Mouse (Mus musculus) midbrain, embryonic 15.5 days (tissue): ENCODE data around the gene Zfp36. TPM values are rescaled to one million over a fixed set of nuclear protein-coding genes. Genes with fewer than 3 reads are reported as not detected.
A peak's percentile ranks its signal among the peaks of the same experiment; 100 is the strongest.

Experiments used
- ATAC-seq: fragments of 200-750 bp; cut with Nextera tagmentation; replicated peaks from 2 replicates; pipeline ENCODE4 v1.8.0; 2017; ENCODE audit warnings: moderate TSS enrichment
- H3K27ac ChIP-seq: fragments of 300-500 bp; sonication (generic); 2 replicates; pipeline ENCODE4 v1.5.1; 2015; ENCODE audit warnings: mild to moderate bottlenecking, inconsistent platforms
- H3K27me3 ChIP-seq: fragments of 300-500 bp; sonication (generic); replicated peaks from 2 replicates; pipeline ENCODE4 v1.6.1; 2015; ENCODE audit warnings: inconsistent platforms
- H3K36me3 ChIP-seq: fragments of 300-500 bp; sonication (generic); replicated peaks from 2 replicates; pipeline ENCODE4 v1.6.1; 2015; ENCODE audit warnings: inconsistent platforms
- H3K4me1 ChIP-seq: fragments of 300-500 bp; sonication (generic); 2 replicates; pipeline ENCODE4 v1.6.1; 2015; ENCODE audit warnings: inconsistent platforms
- H3K4me2 ChIP-seq: fragments of 300-500 bp; sonication (generic); 2 replicates; pipeline ENCODE4 v1.6.1; 2015; ENCODE audit warnings: inconsistent platforms, mild to moderate bottlenecking, moderate library complexity
- H3K4me3 ChIP-seq: fragments of 300-500 bp; sonication (generic); 2 replicates; pipeline ENCODE4 v1.5.1; 2015; ENCODE audit warnings: mild to moderate bottlenecking, inconsistent platforms
- H3K9ac ChIP-seq: fragments of 300-500 bp; sonication (generic); 2 replicates; pipeline ENCODE4 v1.6.1; 2015; ENCODE audit warnings: mild to moderate bottlenecking, inconsistent platforms
- H3K9me3 ChIP-seq: fragments of 300-500 bp; sonication (generic); 2 replicates; pipeline ENCODE4 v1.6.1; 2016; ENCODE audit warnings: inconsistent platforms
- WGBS: fragments of 180-500 bp; shearing (Covaris S2); methylation state at CpG from one replicate; pipeline ENCODE4 v1.1.7; 2015; ENCODE audit warnings: mixed read lengths; 5-methylcytosine and 5-hydroxymethylcytosine counted together
- polyA plus RNA-seq: library from polyadenylated mRNA; unstranded; fragments of >200 nt; fragmentation: Nextera tagmentation; extraction: Ambion mirVana; gene quantifications from 2 replicates; pipeline ENCODE4 v1.2.1, GENCODE M21; 2015

Gene Zfp36
- 3.2 and 3.3 TPM in 2 replicates for polyA plus RNA-seq

DNA sequence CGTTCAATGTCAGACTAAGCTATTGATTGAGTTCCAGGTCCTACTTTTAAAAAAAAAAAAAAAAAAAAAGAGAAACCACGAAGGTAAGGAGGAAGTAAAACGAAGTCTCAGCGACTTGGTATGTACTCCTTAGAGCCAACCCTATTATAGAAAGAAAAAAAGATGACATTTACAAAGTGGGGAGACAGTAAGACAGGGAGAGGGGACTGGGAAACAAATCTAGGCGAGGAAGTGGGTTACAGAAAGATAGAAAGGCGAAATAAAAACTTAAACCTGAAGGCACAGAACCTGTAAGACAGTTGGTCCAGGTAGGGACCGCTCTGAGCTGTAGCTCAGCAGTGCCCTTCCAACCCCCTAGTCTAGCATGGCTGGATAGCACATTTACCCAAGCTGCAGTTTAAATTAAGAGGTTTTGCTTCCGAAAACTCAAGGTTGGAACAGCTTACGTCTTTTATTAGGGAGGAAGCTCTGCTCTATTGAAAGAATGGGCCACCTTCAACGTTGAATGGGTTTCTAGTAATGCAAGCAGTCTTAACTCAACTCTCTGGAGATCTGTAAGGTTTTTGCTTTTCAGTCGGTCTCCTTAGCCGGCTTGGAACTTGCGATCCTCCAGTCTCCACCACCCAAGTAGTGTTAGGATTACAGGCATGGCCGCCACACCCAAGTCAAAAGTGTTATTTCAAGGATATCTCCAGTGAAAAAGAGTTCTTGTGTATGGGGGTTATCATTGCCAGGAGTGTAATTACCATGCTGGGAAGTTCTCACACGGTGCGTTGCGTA, at the start of gene Zfp36:
Gene Zfp36 (minus strand): TSS at position 17 of the 780 bp plus-strand sequence.
- Histone ChIP-seq H3K9me3 (no peaks in the 10 kb centered on the region), H3K9ac (peak within 1 kb of the TSS; percentile 52), H3K4me1 (peaks cover 42% of the 10 kb centered on the region), H3K27ac (peak within 1 kb of the TSS; percentile 62), H3K4me3 (peak within 1 kb of the TSS; percentile 43), H3K36me3 (0 out of 2 replicates have a peak, but pooled peaks cover 3% of the 10 kb centered on the region), H3K27me3 (no peaks in the 10 kb centered on the region), H3K4me2 (peak within 1 kb of the TSS; percentile 58)
- WGBS = 57% methylated on average over 17 of the region's 17 CpGs
- no peak for ATAC-seq

DNA sequence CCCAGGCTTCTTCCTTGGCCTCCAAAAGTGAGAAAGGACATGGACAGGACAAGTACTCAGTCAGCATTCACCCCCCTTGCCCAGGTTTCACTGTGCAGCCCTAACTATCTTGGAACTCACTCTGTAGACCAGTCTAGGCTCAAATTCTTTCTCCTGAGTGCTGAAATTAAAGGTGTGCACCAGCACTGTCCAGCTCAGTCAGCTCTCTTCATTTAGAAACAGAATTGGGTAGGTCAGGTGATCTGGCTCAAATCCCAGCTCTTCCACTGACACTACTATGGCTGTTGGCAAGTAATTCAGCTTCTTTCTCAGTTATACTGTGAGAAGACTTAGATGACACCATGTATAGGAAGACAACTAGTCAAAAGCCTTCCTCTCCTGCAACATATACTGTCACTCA, 47.7 kb upstream of the Zfp36 start:
- Histone ChIP-seq H3K4me2 (no peak overlapping the region), H3K4me1 (peaks cover 19% of the 10 kb centered on the region), H3K27ac (no peak overlapping the region), H3K9ac (no peak overlapping the region), H3K27me3 (no peaks in the 10 kb centered on the region), H3K36me3 (peaks cover 5% of the 10 kb centered on the region; the same call in 1 of the 2 replicates), H3K4me3 (no peak overlapping the region), H3K9me3 (no peaks in the 10 kb centered on the region)
- ATAC-seq = no peak

- H3K9ac ChIP-seq = no peak overlapping the region
- peaks cover 38% of the 10 kb centered on the region; the same call in 1 of the 2 replicates for H3K36me3 ChIP-seq
- no peaks in the 10 kb centered on the region for H3K27me3 ChIP-seq
- no peak overlapping the region for H3K27ac ChIP-seq
- no peaks in the 10 kb centered on the region for H3K9me3 ChIP-seq
- no peak overlapping the region for H3K4me3 ChIP-seq
- H3K4me1 ChIP-seq = 0 out of 2 replicates have a peak, but pooled peaks cover 3% of the 10 kb centered on the region
- no peak overlapping the region for H3K4me2 ChIP-seq
- WGBS = 96% methylated on average over 1 of the region's 1 CpGs
- no peak for ATAC-seq
Observed at GRCm38 (mm10) chr7:28423018-28423417, 43.0 kb upstream of the Zfp36 start.

GRCm38 (mm10) chr7:28419416-28419815, 39.4 kb upstream of the Zfp36 start:
- Histone ChIP-seq H3K9ac (no peak overlapping the region), H3K36me3 (peaks cover 48% of the 10 kb centered on the region), H3K4me2 (no peak overlapping the region), H3K27ac (no peak overlapping the region), H3K4me3 (no peak overlapping the region), H3K9me3 (no peaks in the 10 kb centered on the region), H3K27me3 (no peaks in the 10 kb centered on the region), H3K4me1 (no peaks in the 10 kb centered on the region)
- ATAC-seq = no peak
- 92% methylated on average over 2 of the region's 2 CpGs for WGBS

DNA sequence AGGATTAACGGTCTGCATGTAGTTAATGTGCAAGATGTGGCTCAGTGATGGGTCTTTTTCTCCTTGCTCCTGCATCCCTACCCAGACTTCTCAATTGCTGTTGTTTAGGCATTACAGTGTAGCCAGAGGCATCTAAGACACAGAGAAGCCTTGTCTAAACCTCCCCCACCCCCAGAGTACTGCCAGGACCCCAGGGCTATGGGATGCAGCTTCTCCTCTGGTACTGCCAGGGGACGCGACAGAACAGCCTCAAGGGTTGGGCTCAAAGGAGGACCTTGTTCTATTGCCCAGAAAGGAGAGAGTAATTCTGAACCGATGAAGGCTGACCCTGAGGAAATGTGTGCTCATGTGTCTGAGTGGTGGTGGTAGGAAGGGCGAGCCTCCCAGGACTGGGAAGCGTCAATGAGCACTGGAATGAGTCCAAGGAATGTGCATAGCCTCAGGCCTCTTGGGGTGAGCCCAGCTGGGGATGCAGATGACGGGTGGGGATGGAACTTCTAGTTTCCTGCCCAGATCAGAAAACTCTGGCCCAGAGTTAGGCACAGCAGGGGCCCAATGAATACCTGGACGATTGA, 38.1 kb upstream of the Zfp36 start:
- H3K36me3 ChIP-seq = peaks cover 57% of the 10 kb centered on the region
- no peak overlapping the region for H3K9ac ChIP-seq
- ATAC-seq = no peak
- WGBS = 89% methylated on average over 8 of the region's 8 CpGs
- no peaks in the 10 kb centered on the region for H3K4me1 ChIP-seq
- H3K27ac ChIP-seq = no peak overlapping the region
- H3K4me2 ChIP-seq = no peak overlapping the region
- no peaks in the 10 kb centered on the region for H3K27me3 ChIP-seq
- H3K9me3 ChIP-seq = no peaks in the 10 kb centered on the region
- no peak overlapping the region for H3K4me3 ChIP-seq

DNA sequence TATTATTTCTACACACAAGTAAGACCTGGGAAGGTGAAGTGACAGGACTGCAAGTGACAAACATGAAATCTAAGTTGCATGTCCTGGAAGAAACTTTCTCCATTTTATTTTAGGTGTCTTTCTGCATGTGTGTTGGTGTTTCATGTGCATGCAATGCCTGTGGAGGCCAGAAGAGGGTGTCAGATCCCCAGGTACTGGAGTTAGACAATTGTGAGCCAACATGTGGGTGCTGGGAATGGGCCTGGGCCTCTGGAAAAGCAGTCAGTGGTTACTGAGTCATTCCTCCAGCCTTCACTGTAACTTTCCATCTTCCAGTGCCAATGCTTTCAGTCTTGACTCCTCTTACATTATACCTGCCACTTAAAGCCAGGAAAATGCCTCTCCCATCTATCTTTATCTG, 37.3 kb upstream of the Zfp36 start:
- no peak for ATAC-seq
- no peak overlapping the region for H3K4me2 ChIP-seq

GRCm38 (mm10) chr7:28412826-28413225, 32.8 kb upstream of the Zfp36 start:
- Histone ChIP-seq H3K4me1 (no peaks in the 10 kb centered on the region), H3K9me3 (no peaks in the 10 kb centered on the region), H3K27ac (no peak overlapping the region), H3K9ac (no peak overlapping the region), H3K4me3 (no peak overlapping the region), H3K4me2 (no peak overlapping the region), H3K36me3 (peaks cover 61% of the 10 kb centered on the region), H3K27me3 (no peaks in the 10 kb centered on the region)
- ATAC-seq = no peak
- WGBS = 92% methylated on average over 4 of the region's 4 CpGs

More for the DNA sequence above, 37.3 kb upstream of the Zfp36 start:
- no peaks in the 10 kb centered on the region for H3K27me3 ChIP-seq
- H3K9me3 ChIP-seq = no peaks in the 10 kb centered on the region
- H3K4me3 ChIP-seq = no peak overlapping the region
- peaks cover 57% of the 10 kb centered on the region for H3K36me3 ChIP-seq
- H3K9ac ChIP-seq = no peak overlapping the region
- H3K4me1 ChIP-seq = no peaks in the 10 kb centered on the region
- no peak overlapping the region for H3K27ac ChIP-seq

GRCm38 (mm10) chr7:28410841-28411475, 30.9 kb upstream of the Zfp36 start:
- no peak overlapping the region for H3K27ac ChIP-seq

GRCm38 (mm10) chr7:28401942-28402341, 21.9 kb upstream of the Zfp36 start:
- no peak overlapping the region for H3K27ac ChIP-seq
- peaks cover 80% of the 10 kb centered on the region for H3K36me3 ChIP-seq
- H3K9me3 ChIP-seq = no peaks in the 10 kb centered on the region
- no peak overlapping the region for H3K9ac ChIP-seq
- ATAC-seq = no peak
- no peak overlapping the region for H3K4me3 ChIP-seq
- H3K4me1 ChIP-seq = no peaks in the 10 kb centered on the region
- WGBS = 91% methylated on average over 3 of the region's 3 CpGs
- no peaks in the 10 kb centered on the region for H3K27me3 ChIP-seq
- no peak overlapping the region for H3K4me2 ChIP-seq

More at GRCm38 (mm10) chr7:28410841-28411475, 30.9 kb upstream of the Zfp36 start:
- 86% methylated on average over 3 of the region's 3 CpGs for WGBS
- Histone ChIP-seq H3K9ac (no peak overlapping the region), H3K4me1 (no peaks in the 10 kb centered on the region), H3K36me3 (peaks cover 71% of the 10 kb centered on the region), H3K9me3 (no peaks in the 10 kb centered on the region), H3K27me3 (no peaks in the 10 kb centered on the region), H3K4me2 (no peak overlapping the region), H3K4me3 (no peak overlapping the region)
- ATAC-seq = no peak

DNA sequence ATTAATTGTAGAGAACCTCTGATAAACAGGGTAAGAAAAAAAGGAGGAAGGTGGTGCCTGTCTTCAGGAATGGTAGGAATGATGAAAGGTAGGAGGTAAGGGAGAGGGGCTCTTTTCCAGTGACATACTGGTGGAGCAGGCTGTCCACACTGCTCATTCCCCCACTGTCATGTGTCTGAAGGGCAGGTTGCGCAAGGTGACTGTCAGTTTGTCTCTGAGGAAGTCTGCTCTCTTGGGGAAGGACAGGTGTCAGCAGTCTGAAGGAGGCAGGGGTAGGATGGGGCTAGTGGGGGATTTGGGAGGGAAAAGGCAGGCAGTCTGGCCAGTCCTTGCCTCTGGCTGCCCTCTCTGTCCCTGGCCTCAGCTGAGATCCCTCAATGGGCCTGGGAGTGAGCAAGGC, 21.0 kb upstream of the Zfp36 start:
- no peak for ATAC-seq
- peaks cover 79% of the 10 kb centered on the region for H3K36me3 ChIP-seq
- H3K9ac ChIP-seq = no peak overlapping the region
- no peaks in the 10 kb centered on the region for H3K4me1 ChIP-seq
- no peak overlapping the region for H3K4me3 ChIP-seq
- no peaks in the 10 kb centered on the region for H3K9me3 ChIP-seq
- no peak overlapping the region for H3K27ac ChIP-seq
- 100% methylated on average over 1 of the region's 1 CpGs for WGBS
- H3K27me3 ChIP-seq = no peaks in the 10 kb centered on the region
- no peak overlapping the region for H3K4me2 ChIP-seq

GRCm38 (mm10) chr7:28398696-28399340, 18.8 kb upstream of the Zfp36 start:
- no peak overlapping the region for H3K27ac ChIP-seq
- peaks cover 9% of the 10 kb centered on the region for H3K4me1 ChIP-seq
- H3K4me2 ChIP-seq = no peak overlapping the region
- no peaks in the 10 kb centered on the region for H3K27me3 ChIP-seq
- no peak for ATAC-seq
- WGBS = 89% methylated on average over 10 of the region's 10 CpGs
- no peaks in the 10 kb centered on the region for H3K9me3 ChIP-seq
- peaks cover 74% of the 10 kb centered on the region for H3K36me3 ChIP-seq
- H3K4me3 ChIP-seq = no peak overlapping the region
- H3K9ac ChIP-seq = no peak overlapping the region

DNA sequence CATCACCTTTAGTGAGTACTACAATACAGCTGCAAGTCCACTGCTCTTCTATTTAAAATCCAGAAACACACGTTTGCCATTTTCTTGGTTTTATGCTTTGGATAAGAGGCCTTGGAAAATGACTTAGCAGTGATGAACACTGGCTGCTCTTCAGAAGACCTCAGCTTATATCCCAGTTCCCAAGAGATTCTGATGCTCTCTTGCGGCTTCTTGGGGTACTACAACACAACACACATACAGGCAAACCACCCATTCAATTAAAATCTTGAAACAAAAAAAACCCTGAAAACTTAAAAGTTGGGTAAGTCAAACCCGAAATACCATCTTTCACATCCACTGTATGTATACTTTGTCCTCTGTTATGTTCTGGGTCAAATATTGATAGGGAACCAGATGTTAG, 17.9 kb upstream of the Zfp36 start:
- Histone ChIP-seq H3K27ac (no peak overlapping the region), H3K4me2 (no peak overlapping the region), H3K27me3 (no peaks in the 10 kb centered on the region), H3K36me3 (peaks cover 66% of the 10 kb centered on the region), H3K9ac (no peak overlapping the region), H3K9me3 (no peaks in the 10 kb centered on the region), H3K4me1 (peaks cover 15% of the 10 kb centered on the region), H3K4me3 (no peak overlapping the region)
- WGBS = 67% methylated on average over 3 of the region's 3 CpGs
- no peak for ATAC-seq
